Mouse (Mus musculus): ENCODE results near the gene Lypd5. TPM values are rescaled to one million over a fixed set of nuclear protein-coding genes. Genes with fewer than 3 reads are reported as not detected.
"Not testable (repeated sequence)": the region's sequence is repeated elsewhere in the genome, so short reads cannot be mapped to it uniquely, and the experiment has no call there.

The Lypd5 gene
- total RNA-seq, 2 experiments from 2014 or later, result not detected

GRCm38 (mm10) chr7:24400489-24400888 is 51.5 kb downstream of the Lypd5 start:
- DNase-seq (ENCODE audit: low spot score in 2 of 2); intact Hi-C loops (cut with DNase I): not testable (repeated sequence)

DNA sequence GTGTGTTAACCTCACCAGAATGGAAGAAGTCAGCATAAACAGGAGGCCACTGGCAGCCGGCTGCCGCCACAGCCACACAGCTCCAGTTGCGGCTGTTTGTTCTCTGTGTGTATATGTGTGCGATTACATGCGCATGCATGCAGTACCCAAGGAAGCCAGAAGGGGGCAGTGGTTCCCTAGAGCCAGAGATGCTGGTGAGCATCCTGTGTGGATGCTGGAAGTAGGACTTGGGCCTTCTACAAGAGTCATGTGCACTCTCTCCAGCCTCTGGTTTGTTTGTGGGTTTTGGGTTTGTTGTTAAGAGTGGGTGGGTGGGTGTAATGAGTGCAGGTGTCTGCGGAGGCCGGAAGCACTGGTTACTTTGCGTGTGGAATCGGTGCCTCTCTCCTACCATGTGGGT is 53.9 kb downstream of the Lypd5 start:
- DNase-seq (ENCODE audit: low spot score in 2 of 2), result no peak
- intact Hi-C loops (cut with DNase I), result no loop called here

Small RNA genes within 50 kb of the gene (microRNA-seq; reads per million reads assigned to microRNA genes)
- 0 reads per million in 2 experiments for gene Gm27592

Other genes with a start within 250 kb of the Lypd5 start
- 1 to 10 TPM; 7.5 to 9.1 TPM for gene Zfp112, start 236.9 kb upstream of the Lypd5 start, total RNA-seq (2021)
- gene Zfp235, start 215.0 kb upstream of the Lypd5 start, total RNA-seq (2021), result 10 to 100 TPM; 20.2 to 22.8 TPM
- 1 to 10 TPM; 3.7 TPM for gene Zfp114, start 174.1 kb upstream of the Lypd5 start, total RNA-seq (2021)
- 10 to 100 TPM in 1 of 2 experiments, 1 to 10 TPM in 1; 8.7 to 12.2 TPM for gene Zfp111, start 137.8 kb upstream of the Lypd5 start, total RNA-seq (2021)
- gene Zfp109, start 111.6 kb upstream of the Lypd5 start, total RNA-seq (2021), result 1 to 10 TPM; 6.3 to 7.0 TPM
- 1 to 10 TPM; 6.1 to 7.5 TPM for gene Zfp108, start 94.4 kb upstream of the Lypd5 start, total RNA-seq (2021)
- 10 to 100 TPM; 12.3 to 13.2 TPM for gene Zfp93, start 78.8 kb upstream of the Lypd5 start, total RNA-seq (2021)
- gene Zfp61, start 48.0 kb upstream of the Lypd5 start, total RNA-seq (2021), result 10 to 100 TPM; 17.8 to 22.0 TPM
- gene Zfp94, start 32.5 kb upstream of the Lypd5 start, total RNA-seq (2021), result 10 to 100 TPM; 16.1 to 16.3 TPM
- gene Tescl, start 15.3 kb upstream of the Lypd5 start, total RNA-seq (2021), result not detected
- gene Kcnn4, start 21.1 kb downstream of the Lypd5 start, total RNA-seq (2021), result under 1 TPM; 0.32 to 0.40 TPM
- 10 to 100 TPM; 35.5 to 39.7 TPM for gene Smg9, start 50.4 kb downstream of the Lypd5 start, total RNA-seq (2021)
- under 1 TPM in 1 of 2 experiments, not detected in 1; 0.19 TPM for gene Irgc1, start 103.1 kb downstream of the Lypd5 start, total RNA-seq (2021)
- 1 to 10 TPM in 1 of 2 experiments, under 1 TPM in 1; 0.30 to 1.3 TPM for gene Plaur, start 113.3 kb downstream of the Lypd5 start, total RNA-seq (2021)
- 100 to 1,000 TPM; 282 to 289 TPM for gene Cadm4, start 132.8 kb downstream of the Lypd5 start, total RNA-seq (2021)
- 10 to 100 TPM; 53.7 to 53.8 TPM for gene Zfp428, start 157.8 kb downstream of the Lypd5 start, total RNA-seq (2021)
- gene AC161166.1, start 163.3 kb downstream of the Lypd5 start, total RNA-seq (2021), result not detected
- 10 to 100 TPM; 97.0 to 97.6 TPM for gene Irgq, start 181.5 kb downstream of the Lypd5 start, total RNA-seq (2021)
- gene Pinlyp, start 196.9 kb downstream of the Lypd5 start, total RNA-seq (2021), result not detected
- 10 to 100 TPM; 34.7 to 37.8 TPM for gene Xrcc1, start 197.1 kb downstream of the Lypd5 start, total RNA-seq (2021)
- 10 to 100 TPM in 1 of 2 experiments, 1 to 10 TPM in 1; 9.3 to 11.3 TPM for gene Ethe1, start 238.3 kb downstream of the Lypd5 start, total RNA-seq (2021)
- 1 to 10 TPM; 6.9 to 7.2 TPM for gene Zfp575, start 238.4 kb downstream of the Lypd5 start, total RNA-seq (2021)

Data from left cerebral cortex, postnatal 14 days (tissue).